Mouse (Mus musculus) ES-E14 (cell line): Measurements from ENCODE around the gene Tepsin.

Experiments
- CHD2 ChIP-seq: IDR thresholded peaks from 2 replicates; pipeline ENCODE4 v1.6.1; 2014; ENCODE audit warnings: mild to moderate bottlenecking, low read depth, low read length, inconsistent platforms
- HCFC1 ChIP-seq: IDR thresholded peaks from 2 replicates; pipeline ENCODE4 v1.6.1; 2012; ENCODE audit warnings: low read length, inconsistent platforms, borderline replicate concordance; ENCODE audit not compliant: insufficient read depth
- ZNF384 ChIP-seq: IDR thresholded peaks from 2 replicates; pipeline ENCODE4 v1.6.1; 2012; ENCODE audit warnings: low read depth, low read length, inconsistent platforms

DNA sequence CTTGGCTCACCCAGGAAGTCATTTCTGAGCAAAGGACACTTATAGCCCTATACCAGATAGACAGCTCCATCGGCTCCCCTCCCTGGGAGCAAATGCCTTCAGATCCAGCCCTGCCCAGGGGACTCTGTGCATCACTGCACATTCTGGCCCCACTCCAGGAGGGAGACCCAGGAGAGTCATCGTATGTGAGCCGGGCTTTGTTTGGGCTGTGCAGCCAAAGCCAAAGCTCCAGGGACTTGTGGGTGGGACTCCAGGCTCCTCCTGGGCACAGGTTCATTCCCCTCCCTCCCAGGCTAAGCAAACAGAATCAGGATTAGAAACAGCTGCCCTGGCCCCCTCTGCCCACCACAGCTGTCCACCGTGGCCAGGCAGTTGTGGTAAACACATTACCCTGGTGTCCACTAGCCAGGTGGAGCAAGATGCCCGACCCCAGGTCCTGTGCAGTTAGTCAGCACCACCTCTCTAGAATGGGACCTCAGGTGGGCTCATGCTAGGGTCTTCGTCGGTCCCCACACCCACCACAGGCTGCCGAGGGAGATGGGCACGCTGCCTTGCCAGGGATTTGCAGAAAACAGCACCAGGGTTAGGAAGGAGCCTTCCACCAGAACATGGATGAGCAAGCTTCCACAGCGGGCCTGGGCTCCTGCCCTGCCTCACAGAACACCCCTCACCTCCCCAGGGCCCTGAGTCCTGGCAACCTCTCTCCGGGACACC is 52.5 kb downstream of the Tepsin start:
- TF ChIP-seq CHD2 (no peak), HCFC1 (no peak), ZNF384 (no peak)
